Mouse (Mus musculus) thymus, adult 2 months (tissue): ENCODE data around the gene Lcn11. TPM values are rescaled to one million over a fixed set of nuclear protein-coding genes. Genes with fewer than 3 reads are reported as not detected.

Experiments
- DNase-seq: peaks from one replicate; pipeline ENCODE4 v3.0.0; 2021
- H3K27ac ChIP-seq: fragments of 200-500 bp; 2 replicates; pipeline ENCODE4 v1.5.1; 2012; ENCODE audit warnings: low read length, control low read depth; ENCODE audit not compliant: control insufficient read depth, insufficient read depth
- H3K27me3 ChIP-seq: fragments of 200-500 bp; 2 replicates; pipeline ENCODE4 v1.6.1; 2012; ENCODE audit warnings: mild to moderate bottlenecking, low read length, moderate library complexity, mixed read lengths; ENCODE audit not compliant: control insufficient read depth, insufficient read depth
- H3K36me3 ChIP-seq: fragments of 200-500 bp; 2 replicates; pipeline ENCODE4 v1.6.1; 2012; ENCODE audit warnings: mild to moderate bottlenecking, low read length, moderate library complexity; ENCODE audit not compliant: control insufficient read depth, insufficient read depth
- H3K4me1 ChIP-seq: fragments of 200-500 bp; replicated peaks from 2 replicates; pipeline ENCODE4 v1.6.1; 2012; ENCODE audit warnings: low read length; ENCODE audit not compliant: control insufficient read depth, insufficient read depth
- H3K4me3 ChIP-seq: fragments of 200-500 bp; 2 replicates; pipeline ENCODE4 v1.5.1; 2012; ENCODE audit warnings: mild to moderate bottlenecking, low read length, control low read depth, moderate library complexity; ENCODE audit not compliant: control insufficient read depth, insufficient read depth
- CTCF ChIP-seq: fragments of 200-500 bp; IDR thresholded peaks from 2 replicates; pipeline ENCODE4 v1.5.1; 2012; ENCODE audit warnings: mild to moderate bottlenecking, control low read depth, low read length, moderate library complexity, borderline replicate concordance; ENCODE audit not compliant: control insufficient read depth, poor library complexity, insufficient read depth; ENCODE audit errors: extremely low read depth
- POLR2A ChIP-seq: fragments of 200-500 bp; IDR thresholded peaks from 2 replicates; pipeline ENCODE4 v1.6.1; 2012; ENCODE audit warnings: mild to moderate bottlenecking, low read length, control low read depth, moderate library complexity; ENCODE audit not compliant: control insufficient read depth, poor library complexity, insufficient read depth; ENCODE audit errors: extremely low read depth
- WGBS: fragments of 180-500 bp; shearing (Covaris S2); methylation state at CpG from one replicate; pipeline ENCODE4 v1.1.7; 2018; 5-methylcytosine and 5-hydroxymethylcytosine counted together
- polyA plus RNA-seq: library from polyadenylated mRNA; depleted of rRNA; stranded (reverse); fragments of >200 nt; gene quantifications from 2 replicates; pipeline ENCODE4 v1.2.3, GENCODE M21; 2012

Gene Lcn11
- polyA plus RNA-seq, 1 experiment: 0.49 TPM

- Histone ChIP-seq H3K4me1 (no peaks in the 10 kb centered on the region), H3K27me3 (no peaks in the 10 kb centered on the region), H3K36me3 (no peaks in the 10 kb centered on the region), H3K4me3 (no peak overlapping the region), H3K27ac (no peak overlapping the region)
- no peak for DNase-seq
- 93% methylated on average over 4 of the region's 4 CpGs for WGBS
- TF ChIP-seq CTCF (no peak), POLR2A (no peak)
Observed at GRCm38 (mm10) chr2:25767764-25768163, 9.1 kb upstream of the Lcn11 start.

GRCm38 (mm10) chr2:25773507-25773906 is 3.3 kb upstream of the Lcn11 start:
- WGBS: 95% methylated on average over 2 of the region's 2 CpGs
- H3K4me3 ChIP-seq: no peak overlapping the region
- no peak for DNase-seq
- no peaks in the 10 kb centered on the region for H3K36me3 ChIP-seq
- no peak for TF ChIP-seq POLR2A
- no peak for TF ChIP-seq CTCF
- H3K27ac ChIP-seq: no peak overlapping the region
- no peaks in the 10 kb centered on the region for H3K27me3 ChIP-seq
- H3K4me1 ChIP-seq: no peaks in the 10 kb centered on the region

- Histone ChIP-seq H3K36me3 (no peaks in the 10 kb centered on the region), H3K4me3 (no peak overlapping the region), H3K4me1 (no peaks in the 10 kb centered on the region), H3K27ac (no peak overlapping the region), H3K27me3 (no peaks in the 10 kb centered on the region)
- 81% methylated on average over 2 of the region's 2 CpGs for WGBS
- TF ChIP-seq POLR2A (no peak), CTCF (no peak)
- no peak for DNase-seq
Observed at GRCm38 (mm10) chr2:25774640-25775039, 2.2 kb upstream of the Lcn11 start.

GRCm38 (mm10) chr2:25775991-25776390 is 826 bp upstream of the Lcn11 start:
- no peaks in the 10 kb centered on the region for H3K27me3 ChIP-seq
- TF ChIP-seq CTCF (no peak), POLR2A (no peak)
- 94% methylated on average over 3 of the region's 3 CpGs for WGBS

GRCm38 (mm10) chr2:25779076-25779475 is 2.3 kb downstream of the Lcn11 start:
- DNase-seq: no peak
- H3K27me3 ChIP-seq: no peaks in the 10 kb centered on the region
- WGBS: 97% methylated on average over 9 of the region's 9 CpGs
- H3K4me3 ChIP-seq: no peak overlapping the region
- no peaks in the 10 kb centered on the region for H3K36me3 ChIP-seq
- no peak overlapping the region for H3K27ac ChIP-seq
- no peaks in the 10 kb centered on the region for H3K4me1 ChIP-seq
- TF ChIP-seq CTCF (no peak), POLR2A (no peak)

More at GRCm38 (mm10) chr2:25775991-25776390, 826 bp upstream of the Lcn11 start:
- Histone ChIP-seq H3K27ac (no peak overlapping the region), H3K4me1 (no peaks in the 10 kb centered on the region), H3K36me3 (no peaks in the 10 kb centered on the region), H3K4me3 (no peak overlapping the region)
- no peak for DNase-seq

GRCm38 (mm10) chr2:25780921-25781320 is 4.1 kb downstream of the Lcn11 start:
- Histone ChIP-seq H3K4me3 (no peak overlapping the region), H3K27me3 (no peaks in the 10 kb centered on the region), H3K27ac (no peak overlapping the region), H3K36me3 (no peaks in the 10 kb centered on the region), H3K4me1 (no peaks in the 10 kb centered on the region)
- WGBS: 55% methylated on average over 4 of the region's 4 CpGs
- TF ChIP-seq CTCF: no peak
- no peak for TF ChIP-seq POLR2A
- DNase-seq: no peak

GRCm38 (mm10) chr2:25781957-25782356 is 5.1 kb downstream of the Lcn11 start, which contains the start of gene Gm13539:
Gene Gm13539 (plus strand): TSS chr2:25782257.
- 89% methylated on average over 3 of the region's 3 CpGs for WGBS
- no peak within 1 kb of the TSS for H3K27ac ChIP-seq
- no peaks in the 10 kb centered on the region for H3K4me1 ChIP-seq
- no peak for DNase-seq
- no peak within 1 kb of the TSS for H3K4me3 ChIP-seq
- no peak for TF ChIP-seq POLR2A
- TF ChIP-seq CTCF: no peak
- H3K27me3 ChIP-seq: no peaks in the 10 kb centered on the region
- H3K36me3 ChIP-seq: no peaks in the 10 kb centered on the region
